Mouse (Mus musculus) CH12F3 (cell line): ENCODE results near the gene Gstp1.
"Not testable (repeated sequence)": the region's sequence is repeated elsewhere in the genome, so short reads cannot be mapped to it uniquely, and the experiment has no call there.

Experiments used
- in situ Hi-C: fragments of 300-500 bp; cut with MboI; formaldehyde crosslinking; loops from 2 replicates; pipeline ENCODE4 v1.14.3; 2020; ENCODE audit warnings: low sequenced_read_pairs

The Gstp1 gene

GRCm38 (mm10) chr19:4041500-4041899 lies 3.7 kb upstream of the Gstp1 start:
- in situ Hi-C loops, result not testable (repeated sequence)

GRCm38 (mm10) chr19:4040941-4041340 lies 3.2 kb upstream of the Gstp1 start:
- in situ Hi-C loops, result not testable (repeated sequence)

- in situ Hi-C loops, result not testable (repeated sequence)
Observed at GRCm38 (mm10) chr19:4037154-4037787, 514 bp downstream of the Gstp1 start.

GRCm38 (mm10) chr19:4036327-4037045 lies 1.3 kb downstream of the Gstp1 start:
- in situ Hi-C loops, result no loop called here

- in situ Hi-C loops, result no loop called here
Observed at GRCm38 (mm10) chr19:4033742-4034141, 4.0 kb downstream of the Gstp1 start.

GRCm38 (mm10) chr19:4033298-4033697 lies 4.5 kb downstream of the Gstp1 start:
- in situ Hi-C loops, result no loop called here

- in situ Hi-C loops, result no loop called here
Observed at GRCm38 (mm10) chr19:4032668-4033067, 5.1 kb downstream of the Gstp1 start.

GRCm38 (mm10) chr19:4027576-4027975 lies 10.2 kb downstream of the Gstp1 start:
- in situ Hi-C loops, result no loop called here

- in situ Hi-C loops, result no loop called here
Observed at GRCm38 (mm10) chr19:4023185-4023584, 14.6 kb downstream of the Gstp1 start.

GRCm38 (mm10) chr19:4018743-4019583 lies 18.8 kb downstream of the Gstp1 start:
- in situ Hi-C loops, result no loop called here

GRCm38 (mm10) chr19:4017921-4018587 lies 19.7 kb downstream of the Gstp1 start:
- in situ Hi-C loops, result no loop called here

GRCm38 (mm10) chr19:4015635-4016034 lies 22.1 kb downstream of the Gstp1 start:
- in situ Hi-C loops, result no loop called here

GRCm38 (mm10) chr19:4014802-4015201 lies 23.0 kb downstream of the Gstp1 start:
- in situ Hi-C loops, result no loop called here

- in situ Hi-C loops, result no loop called here
Observed at GRCm38 (mm10) chr19:4013066-4013465, 24.7 kb downstream of the Gstp1 start.

GRCm38 (mm10) chr19:4012432-4013022 lies 25.3 kb downstream of the Gstp1 start, which contains the start of gene Ndufv1:
Gene Ndufv1 (minus strand): TSS chr19:4012806.
- in situ Hi-C loops, result no loop called here

- in situ Hi-C loops, result no loop called here
Observed at GRCm38 (mm10) chr19:4011086-4011485, 26.7 kb downstream of the Gstp1 start.

- in situ Hi-C loops, result no loop called here
Observed at GRCm38 (mm10) chr19:4005971-4006370, 31.8 kb downstream of the Gstp1 start.

GRCm38 (mm10) chr19:4005091-4005490 lies 32.7 kb downstream of the Gstp1 start:
- in situ Hi-C loops, result no loop called here

- in situ Hi-C loops, result no loop called here
Observed at GRCm38 (mm10) chr19:4004331-4004730, 33.5 kb downstream of the Gstp1 start.

- in situ Hi-C loops, result no loop called here
Observed at GRCm38 (mm10) chr19:4003641-4004040, 34.1 kb downstream of the Gstp1 start.

- in situ Hi-C loops, result no loop called here
Observed at GRCm38 (mm10) chr19:4003112-4003511, 34.7 kb downstream of the Gstp1 start, which contains the start of gene Doc2g. Gene Doc2g (plus strand): TSS chr19:4003313.
